Mouse (Mus musculus): Measurements from ENCODE around the gene Parp2.

Parp2 gene

DNA sequence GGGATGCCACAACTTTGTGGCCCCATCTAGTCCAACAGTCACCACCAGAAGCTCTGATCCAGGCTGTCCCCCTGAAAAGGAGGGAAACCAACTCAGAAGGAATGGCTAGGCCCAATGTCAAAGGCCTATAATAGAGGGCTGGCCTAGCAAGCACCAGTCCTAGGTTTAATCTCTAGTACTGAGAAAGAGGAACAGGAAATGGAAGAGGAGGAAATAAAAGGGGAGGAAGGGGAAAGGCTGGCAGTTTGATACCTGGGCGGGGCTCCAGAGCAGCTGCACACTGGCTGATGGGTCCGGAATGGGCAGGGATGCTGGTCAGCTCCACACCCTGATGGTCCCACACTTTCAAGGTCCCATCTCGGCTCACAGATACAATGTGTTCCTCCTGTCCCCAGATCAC lies 22.2 kb downstream of the Parp2 start:
- DNase-seq (ENCODE audit: low read depth), result no peak

DNA sequence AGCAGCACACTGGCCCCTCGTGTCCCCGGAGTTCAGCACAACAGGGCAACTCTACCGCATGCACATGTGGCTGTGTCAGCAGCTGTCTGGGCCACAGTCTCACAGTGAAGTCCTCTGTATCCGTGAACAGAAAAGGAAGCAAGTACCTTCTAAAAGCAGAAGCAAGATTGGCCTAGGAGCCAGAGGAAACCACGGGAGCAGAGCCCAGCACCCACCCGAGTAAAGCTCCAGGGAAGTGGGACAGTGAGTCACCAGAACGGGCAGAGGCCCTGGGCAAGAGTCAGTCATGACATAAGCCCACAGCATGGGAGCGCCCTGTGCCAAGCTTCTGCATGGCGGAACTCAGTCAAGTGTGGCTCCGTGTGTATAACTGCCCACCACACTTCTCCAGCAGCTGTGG lies 26.3 kb downstream of the Parp2 start:
- peak; percentile 29 for DNase-seq (ENCODE audit: low read depth)

DNA sequence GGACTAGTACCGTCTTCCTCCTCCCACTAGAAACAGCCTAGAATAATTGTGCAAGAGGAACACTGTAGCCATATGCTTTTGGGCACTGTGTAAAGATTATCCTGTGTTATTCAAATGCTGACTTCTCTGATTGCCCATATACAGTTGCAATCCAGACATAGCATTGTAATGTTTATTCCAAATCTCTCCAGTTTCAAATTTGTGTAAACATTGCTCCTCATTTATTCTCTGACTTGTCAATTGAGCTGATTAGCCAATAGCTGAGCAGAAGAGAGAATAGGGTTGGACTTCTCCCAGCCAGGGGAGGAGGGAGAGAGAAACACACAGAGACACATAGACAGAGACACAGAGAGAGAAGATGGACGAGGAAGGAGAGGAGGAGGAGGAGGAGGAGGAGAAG lies 26.8 kb downstream of the Parp2 start:
- no peak for DNase-seq (ENCODE audit: low read depth)

DNA sequence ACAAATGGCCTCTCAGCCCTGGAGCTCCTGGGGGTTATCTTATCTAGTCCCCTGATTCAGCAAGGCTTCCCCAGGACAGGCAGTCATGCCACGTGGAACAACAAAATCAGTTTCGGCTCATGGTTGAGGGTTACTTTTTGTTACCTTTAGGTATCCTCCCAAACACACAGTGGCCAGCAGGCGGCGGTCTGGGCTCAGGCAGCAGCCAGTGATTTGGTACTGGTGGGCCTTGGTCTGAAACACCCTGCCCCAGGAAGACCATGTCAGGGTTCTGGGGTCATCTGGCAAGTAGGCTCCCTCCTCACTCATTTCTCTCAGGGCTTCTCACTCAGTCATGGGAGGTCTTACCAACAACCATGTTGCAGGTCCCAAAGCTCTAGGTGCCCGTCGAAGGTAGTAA lies 29.6 kb downstream of the Parp2 start:
- no peak for DNase-seq (ENCODE audit: low read depth)

DNA sequence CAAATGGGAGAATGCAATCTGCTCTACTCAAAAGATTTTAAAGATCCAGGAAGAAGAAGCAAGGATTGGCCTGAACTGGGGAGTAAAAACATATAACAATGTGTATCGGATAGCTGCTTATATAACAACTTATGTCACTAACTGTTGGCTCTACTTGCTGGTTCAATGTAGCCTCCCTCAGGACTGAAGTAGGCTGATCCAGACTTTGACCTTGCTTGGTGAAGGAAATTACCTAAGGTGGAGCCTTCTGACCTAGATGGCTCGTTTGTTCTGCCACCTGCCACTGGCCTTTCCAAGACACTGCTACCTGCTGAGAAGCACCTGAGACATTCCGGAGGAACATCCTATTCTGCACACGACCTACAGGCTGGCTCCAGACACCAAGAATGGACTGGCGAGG lies 48.1 kb downstream of the Parp2 start:
- no peak for DNase-seq (ENCODE audit: low read depth)

DNA sequence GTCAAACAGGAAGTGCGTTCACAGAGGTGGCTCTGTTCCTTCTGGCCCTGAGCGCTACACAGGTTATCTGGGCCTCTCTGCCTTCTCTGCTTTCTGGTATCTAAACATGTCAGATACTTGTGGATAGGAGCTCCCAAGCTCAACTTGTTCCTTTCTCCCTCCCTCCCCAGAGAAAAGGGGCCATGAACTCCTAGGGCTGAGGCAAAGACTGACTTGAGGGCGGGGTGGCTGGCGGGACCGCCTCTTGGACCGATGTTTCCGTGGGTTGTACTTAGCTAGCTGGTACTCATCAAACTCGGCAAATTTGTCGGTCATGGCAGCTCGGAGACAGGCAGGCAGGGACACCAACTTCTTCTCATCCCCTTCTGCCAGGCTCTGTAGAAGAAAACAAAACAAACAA lies 55.0 kb downstream of the Parp2 start:
- DNase-seq (ENCODE audit: low read depth), result no peak

DNA sequence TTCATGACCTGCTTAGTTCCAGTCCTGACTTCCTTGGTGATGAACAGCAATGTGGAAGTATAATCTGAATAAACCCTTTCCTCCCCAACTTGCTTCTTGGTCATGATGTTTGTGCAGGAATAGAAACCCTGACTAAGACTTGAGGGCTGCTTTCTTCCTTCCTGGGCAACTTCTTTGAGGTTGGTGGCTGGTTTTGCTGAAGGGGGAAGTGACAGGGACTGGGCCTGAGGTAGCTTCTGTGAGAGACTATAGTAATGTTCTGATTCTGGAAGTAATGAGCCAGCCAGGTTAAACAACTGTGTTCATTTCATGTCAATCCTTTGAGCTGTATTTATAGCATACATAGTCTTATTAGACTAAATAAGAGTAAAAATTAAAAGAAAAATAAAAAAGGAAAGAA lies 57.4 kb downstream of the Parp2 start:
- peak; percentile 8 for DNase-seq (ENCODE audit: low read depth)

DNA sequence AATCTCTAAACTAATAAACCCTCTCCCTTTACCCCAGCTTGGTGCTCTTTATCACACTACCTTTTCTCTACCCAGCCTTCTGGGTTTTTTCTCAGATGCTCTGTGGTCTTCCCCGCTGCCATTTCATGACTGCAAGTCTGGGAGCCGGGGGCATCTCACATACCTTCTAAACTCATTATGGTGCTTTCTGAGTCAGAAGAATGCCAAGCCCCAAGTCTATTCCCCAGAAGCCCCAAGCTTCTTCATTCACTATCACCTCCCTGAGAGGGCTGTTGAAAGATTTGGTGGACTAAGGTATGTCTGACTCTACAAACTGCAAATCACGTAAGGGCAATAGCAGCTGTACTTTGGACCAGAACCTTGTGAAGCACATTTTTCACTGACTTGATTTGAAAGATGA lies 59.3 kb downstream of the Parp2 start:
- no peak for DNase-seq (ENCODE audit: low read depth)

DNA sequence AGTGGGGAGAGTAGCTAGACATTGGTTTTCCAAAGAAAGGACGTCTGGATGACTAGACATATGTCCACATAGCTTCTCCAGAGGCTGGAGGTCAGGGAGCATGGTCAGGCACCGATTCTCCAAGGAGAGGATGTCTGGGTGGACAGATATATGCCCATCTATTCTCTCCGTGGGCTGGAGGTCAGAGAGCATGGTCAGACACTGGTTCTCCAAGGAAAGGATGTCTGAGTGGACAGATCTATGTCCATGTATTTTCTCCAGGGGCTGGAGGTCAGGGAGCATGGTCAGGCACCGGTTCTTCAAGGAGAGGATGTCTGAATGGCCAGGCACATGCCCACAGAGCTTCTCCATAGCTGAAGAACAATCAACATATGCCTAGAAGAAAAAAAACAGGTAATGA lies 60.6 kb downstream of the Parp2 start:
- no peak for DNase-seq (ENCODE audit: low read depth)

DNA sequence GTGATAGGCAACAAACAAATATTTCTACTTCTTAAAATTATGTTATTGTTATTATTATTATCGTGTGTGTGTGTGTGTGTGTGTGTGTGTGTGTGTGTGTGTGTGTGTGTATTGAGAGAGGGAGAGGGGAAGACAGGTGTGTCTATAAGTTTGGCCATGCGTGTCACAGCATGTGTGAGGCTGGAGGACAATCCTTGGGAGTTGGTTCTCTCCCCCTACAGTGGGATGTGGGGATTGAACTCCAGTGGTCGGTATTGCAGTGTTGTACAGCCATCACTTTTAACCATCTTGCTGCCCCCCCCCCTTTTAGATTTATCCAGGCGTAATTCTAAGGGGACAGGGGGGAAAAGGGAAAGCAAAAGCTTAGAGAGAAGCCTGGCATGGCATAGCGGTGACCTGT lies 61.0 kb downstream of the Parp2 start:
- DNase-seq (ENCODE audit: low read depth), result no peak

DNA sequence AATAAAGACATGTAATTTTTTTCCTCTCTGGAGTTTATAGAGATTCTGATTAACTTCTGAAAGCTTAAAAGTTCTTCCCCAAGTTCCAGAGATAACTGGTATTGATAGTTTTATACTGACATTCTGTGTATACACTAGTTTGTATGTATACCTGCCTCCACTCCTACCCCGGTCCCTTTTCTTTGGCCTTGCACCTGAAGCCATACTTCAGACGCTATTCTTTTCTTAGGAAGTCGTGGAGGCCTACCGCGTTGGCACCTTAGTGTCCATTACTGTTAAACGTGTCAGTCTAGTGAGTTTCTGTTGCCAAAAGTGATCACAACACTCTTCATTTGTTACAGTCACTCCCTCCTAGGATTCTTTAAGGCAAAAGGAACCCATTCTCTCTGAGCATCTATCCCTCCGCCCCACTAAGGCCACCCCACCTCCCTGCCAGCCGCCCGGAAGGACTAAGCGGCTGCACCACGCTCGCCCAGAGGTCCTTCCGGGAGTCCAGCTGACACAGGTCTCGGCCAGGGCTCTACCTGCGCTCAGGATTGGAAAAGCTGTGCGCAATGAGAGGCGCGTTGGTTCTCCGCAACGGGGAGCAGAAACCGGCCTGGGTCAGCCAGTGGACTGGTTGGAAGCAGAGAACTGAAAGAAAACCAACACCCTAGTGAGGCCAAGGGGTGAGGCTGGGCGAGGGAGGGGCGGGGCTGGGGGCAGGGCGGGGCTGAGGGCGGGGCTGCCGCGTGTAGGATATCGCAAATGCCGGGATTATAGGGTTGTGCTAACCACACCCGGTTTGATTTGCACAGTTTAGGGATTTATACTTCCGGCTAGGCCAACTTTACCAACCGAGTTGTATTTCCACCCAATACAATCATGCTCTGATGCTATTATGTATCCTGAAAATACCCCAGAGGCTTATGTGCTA lies 62.5 kb downstream of the Parp2 start, which contains the start of gene Tep1:
Tep1 (minus strand) TSS at position 672 of the 916 bp plus-strand sequence.
- peak; percentile 62 for DNase-seq (ENCODE audit: low read depth)

DNA sequence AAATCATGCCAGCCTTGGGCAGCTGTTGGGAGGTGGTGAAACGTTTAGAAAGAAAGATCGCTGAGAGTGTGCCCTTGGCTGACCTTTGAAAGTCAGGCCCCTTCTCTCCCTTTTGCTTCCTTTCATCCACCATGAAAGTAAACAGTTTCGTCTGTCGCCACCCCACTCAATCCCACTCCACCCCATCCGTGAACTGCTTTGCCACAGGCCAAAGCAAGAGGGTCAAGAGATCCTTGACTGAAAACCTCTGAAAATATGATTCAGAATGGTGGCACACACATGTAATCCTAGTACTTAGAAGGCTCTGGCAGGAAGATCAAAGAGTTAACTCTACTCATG lies 63.1 kb downstream of the Parp2 start:
- no peak for DNase-seq (ENCODE audit: low read depth)

Measured in c-Kit-positive CD71-negative TER-119-negative erythroid progenitor cells, embryonic 14.5 days (primary cell).